18 mouse cellular contexts compared by ENCODE assay signal in genomic region chrX:60681036-60681706, GRCm38 (mm10).
"Had no signal": no experiment of that assay in that cellular context is flagged by ENCODE, and none has a peak within 500 bp of the region (broad histone marks: within the 10 kb centered on the region; RNA-seq: fewer than 3 reads in every experiment).

No protein-coding gene starts in this region.

- H3K4me1 ChIP-seq: limb, embryonic 10.5 days; limb, embryonic 13.5 days; liver, embryonic 12.5 days; liver, embryonic 15.5 days; midbrain, embryonic 12.5 days; midbrain, embryonic 15.5 days; neural tube, embryonic 12.5 days; neural tube, embryonic 15.5 days had no signal

- ATAC-seq: liver, embryonic 12.5 days; midbrain, embryonic 15.5 days had no signal

- H3K36me3 ChIP-seq: limb, embryonic 10.5 days; limb, embryonic 13.5 days; liver, embryonic 12.5 days; liver, embryonic 15.5 days; midbrain, embryonic 12.5 days; midbrain, embryonic 15.5 days; neural tube, embryonic 12.5 days; neural tube, embryonic 15.5 days had no signal

- H3K27ac ChIP-seq: kidney, postnatal 0 days; layer of hippocampus, adult 2 months; limb, embryonic 10.5 days; limb, embryonic 13.5 days; liver, embryonic 12.5 days; liver, embryonic 15.5 days; midbrain, embryonic 12.5 days; midbrain, embryonic 15.5 days; neural tube, embryonic 12.5 days; neural tube, embryonic 15.5 days had no signal

- H3K4me3 ChIP-seq: layer of hippocampus, adult 2 months; limb, embryonic 10.5 days; limb, embryonic 13.5 days; liver, embryonic 12.5 days; liver, embryonic 15.5 days; midbrain, embryonic 12.5 days; midbrain, embryonic 15.5 days; neural tube, embryonic 12.5 days; neural tube, embryonic 15.5 days had no signal

- H3K9me3 ChIP-seq: limb, embryonic 10.5 days; limb, embryonic 13.5 days; liver, embryonic 12.5 days; liver, embryonic 15.5 days; midbrain, embryonic 12.5 days; midbrain, embryonic 15.5 days; neural tube, embryonic 12.5 days; neural tube, embryonic 15.5 days had no signal

- H3K9ac ChIP-seq: limb, embryonic 13.5 days; liver, embryonic 12.5 days; liver, embryonic 15.5 days; midbrain, embryonic 12.5 days; midbrain, embryonic 15.5 days; neural tube, embryonic 12.5 days; neural tube, embryonic 15.5 days had no signal

- H3K27me3 ChIP-seq: limb, embryonic 13.5 days; liver, embryonic 12.5 days; liver, embryonic 15.5 days; midbrain, embryonic 12.5 days; midbrain, embryonic 15.5 days; neural tube, embryonic 12.5 days; neural tube, embryonic 15.5 days had no signal

- H3K4me2 ChIP-seq: limb, embryonic 13.5 days; liver, embryonic 12.5 days; liver, embryonic 15.5 days; midbrain, embryonic 12.5 days; midbrain, embryonic 15.5 days; neural tube, embryonic 12.5 days; neural tube, embryonic 15.5 days had no signal

- DNase-seq: kidney, adult 2 months; kidney, postnatal 25 days; liver; lung, adult 18-20 months; lung, postnatal 14 days; lung, postnatal 4 days; thymus, adult 18-20 months; thymus, postnatal 36 days had no signal
